Mouse (Mus musculus): ENCODE measurements around the gene Slc25a28.
A peak's percentile ranks its signal among the peaks of the same experiment; 100 is the strongest.

- TF ChIP-seq CTCF (IDR thresholded peaks at IDR 0.05) (peak; percentile 96), EP300 (IDR thresholded peaks at IDR 0.05) (no peak)
These were observed 50.8 kb downstream of the Slc25a28 start for GRCm38 (mm10) chr19:43623913-43624312.
